Mouse (Mus musculus) MEL (cell line): ENCODE data around the gene Fabp7.

Experiments used
- EP300 ChIP-seq, 2 experiments: IDR thresholded peaks; 2 replicates each; pipeline ENCODE4 v1.6.1; 2011; ENCODE audit warnings: improper control_type of control experiment in 2 of 2, low read length in 2 of 2, low read depth in 1 of 2, mild to moderate bottlenecking in 1 of 2
- MYB ChIP-seq: IDR thresholded peaks from 2 replicates; pipeline ENCODE4 v1.6.1; 2011; ENCODE audit warnings: mild to moderate bottlenecking, low read depth, low read length, improper control_type of control experiment
- POLR2A ChIP-seq, 2 experiments: IDR thresholded peaks; 2 replicates each; pipeline ENCODE4 v1.6.1; 2011 to 2012; ENCODE audit warnings: low read length in 2 of 2, mild to moderate bottlenecking in 2 of 2, control low read depth in 1 of 2, improper control_type of control experiment in 1 of 2, low read depth in 1 of 2, moderate library complexity in 1 of 2; ENCODE audit not compliant: control insufficient read depth in 1 of 2, insufficient read depth in 1 of 2, poor library complexity in 1 of 2
- SMC3 ChIP-seq: IDR thresholded peaks from 2 replicates; pipeline ENCODE4 v1.6.1; 2011; ENCODE audit warnings: low read depth, low read length, improper control_type of control experiment
- USF1 ChIP-seq: IDR thresholded peaks from 2 replicates; pipeline ENCODE4 v1.6.1; 2014; ENCODE audit warnings: low read depth, mild to moderate bottlenecking, inconsistent platforms, low read length, improper control_type of control experiment, moderate library complexity
- ZMIZ1 ChIP-seq: IDR thresholded peaks from 2 replicates; pipeline ENCODE4 v1.6.1; 2012; ENCODE audit warnings: low read depth, mild to moderate bottlenecking, inconsistent platforms, low read length, improper control_type of control experiment, moderate library complexity

DNA sequence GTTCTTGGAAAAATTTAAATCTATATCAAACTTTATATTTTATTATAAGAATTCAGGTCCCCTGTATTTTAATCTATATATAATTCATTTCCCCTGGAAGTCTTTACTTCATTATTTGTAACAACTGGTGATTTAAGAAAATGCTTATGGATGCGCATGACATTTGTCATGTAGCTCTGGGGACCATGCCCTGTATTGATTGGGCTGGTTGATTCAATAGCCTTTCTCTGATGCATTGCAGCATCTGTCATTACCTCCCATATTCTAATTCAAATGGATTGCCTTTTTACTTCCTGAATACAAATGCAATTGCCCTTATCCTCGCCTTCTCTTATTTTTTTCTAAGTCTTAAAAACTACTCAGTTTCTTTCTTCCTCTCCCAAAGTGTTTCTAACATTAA lies 29.6 kb downstream of the Fabp7 start:
- no peak for TF ChIP-seq USF1
- no peak for TF ChIP-seq POLR2A (IDR thresholded peaks at IDR 0.05; ENCODE audit: control insufficient read depth in 1 of 2, insufficient read depth in 1 of 2, low read depth in 1 of 2, low read length in 2 of 2, poor library complexity in 1 of 2)
- TF ChIP-seq MYB = no peak
- no peak for TF ChIP-seq SMC3
- TF ChIP-seq ZMIZ1 = no peak
- TF ChIP-seq EP300 (IDR thresholded peaks at IDR 0.05; ENCODE audit: low read depth in 1 of 2, low read length in 2 of 2) = no peak
